Mouse (Mus musculus): ENCODE data around the gene Dscam. TPM values are rescaled to one million over a fixed set of nuclear protein-coding genes. Genes with fewer than 3 reads are reported as not detected.

Dscam gene
- polyA plus RNA-seq, 1 experiment, result 0.13 TPM

GRCm38 (mm10) chr16:96620402-96620801 is 550.1 kb downstream of the Dscam start:
- TF ChIP-seq POLR2A (IDR thresholded peaks at IDR 0.05; ENCODE audit: insufficient read depth, low read length) (no peak), EP300 (IDR thresholded peaks at IDR 0.05; ENCODE audit: insufficient read depth, low read depth, low read length) (no peak), CTCF (IDR thresholded peaks at IDR 0.05; ENCODE audit: low read depth, low read length) (no peak)
- Histone ChIP-seq H3K9ac (ENCODE audit: low read depth, poor library complexity, severe bottlenecking) (no peak overlapping the region), H3K4me3 (ENCODE audit: low read depth, low read length) (no peak overlapping the region)

GRCm38 (mm10) chr16:96617772-96618171 is 552.8 kb downstream of the Dscam start:
- no peaks in the 10 kb centered on the region for H3K27me3 ChIP-seq (ENCODE audit: control insufficient read depth, insufficient read depth, low read length, poor library complexity, severe bottlenecking)
- no peaks in the 10 kb centered on the region for H3K36me3 ChIP-seq (ENCODE audit: control insufficient read depth, insufficient read depth, low read length, poor library complexity, severe bottlenecking)
- H3K4me3 ChIP-seq (ENCODE audit: low read depth, low read length), result no peak overlapping the region
- H3K27ac ChIP-seq (ENCODE audit: insufficient read depth, low read length), result no peak overlapping the region
- H3K9ac ChIP-seq (ENCODE audit: low read depth, poor library complexity, severe bottlenecking), result no peak overlapping the region
- H3K9me3 ChIP-seq (replicated peaks; ENCODE audit: control insufficient read depth, insufficient read depth, low read length, poor library complexity, severe bottlenecking), result no peaks in the 10 kb centered on the region
- no peaks in the 10 kb centered on the region for H3K4me1 ChIP-seq (ENCODE audit: control insufficient read depth, insufficient read depth, low read length)
- TF ChIP-seq POLR2A (IDR thresholded peaks at IDR 0.05; ENCODE audit: insufficient read depth, low read length), result no peak
- no peak for TF ChIP-seq CTCF (IDR thresholded peaks at IDR 0.05; ENCODE audit: low read depth, low read length)
- TF ChIP-seq EP300 (IDR thresholded peaks at IDR 0.05; ENCODE audit: insufficient read depth, low read depth, low read length), result no peak

More at GRCm38 (mm10) chr16:96620402-96620801, 550.1 kb downstream of the Dscam start:
- Histone ChIP-seq H3K36me3 (ENCODE audit: control insufficient read depth, insufficient read depth, low read length, poor library complexity, severe bottlenecking) (no peaks in the 10 kb centered on the region), H3K27ac (ENCODE audit: insufficient read depth, low read length) (no peak overlapping the region), H3K9me3 (replicated peaks; ENCODE audit: control insufficient read depth, insufficient read depth, low read length, poor library complexity, severe bottlenecking) (no peaks in the 10 kb centered on the region), H3K4me1 (ENCODE audit: control insufficient read depth, insufficient read depth, low read length) (no peaks in the 10 kb centered on the region), H3K27me3 (ENCODE audit: control insufficient read depth, insufficient read depth, low read length, poor library complexity, severe bottlenecking) (no peaks in the 10 kb centered on the region)

GRCm38 (mm10) chr16:96613275-96613674 is 557.3 kb downstream of the Dscam start:
- no peak for TF ChIP-seq POLR2A (IDR thresholded peaks at IDR 0.05; ENCODE audit: insufficient read depth, low read length)
- TF ChIP-seq CTCF (IDR thresholded peaks at IDR 0.05; ENCODE audit: low read depth, low read length), result no peak
- TF ChIP-seq EP300 (IDR thresholded peaks at IDR 0.05; ENCODE audit: insufficient read depth, low read depth, low read length), result no peak
- Histone ChIP-seq H3K9ac (ENCODE audit: low read depth, poor library complexity, severe bottlenecking) (no peak overlapping the region), H3K4me3 (ENCODE audit: low read depth, low read length) (no peak overlapping the region), H3K27ac (ENCODE audit: insufficient read depth, low read length) (no peak overlapping the region), H3K9me3 (replicated peaks; ENCODE audit: control insufficient read depth, insufficient read depth, low read length, poor library complexity, severe bottlenecking) (no peaks in the 10 kb centered on the region), H3K4me1 (ENCODE audit: control insufficient read depth, insufficient read depth, low read length) (no peaks in the 10 kb centered on the region), H3K36me3 (ENCODE audit: control insufficient read depth, insufficient read depth, low read length, poor library complexity, severe bottlenecking) (no peaks in the 10 kb centered on the region), H3K27me3 (ENCODE audit: control insufficient read depth, insufficient read depth, low read length, poor library complexity, severe bottlenecking) (no peaks in the 10 kb centered on the region; the same call in 1 of the 2 replicates)

GRCm38 (mm10) chr16:96610806-96611205 is 559.7 kb downstream of the Dscam start:
- TF ChIP-seq EP300 (IDR thresholded peaks at IDR 0.05; ENCODE audit: insufficient read depth, low read depth, low read length) (no peak), POLR2A (IDR thresholded peaks at IDR 0.05; ENCODE audit: insufficient read depth, low read length) (no peak), CTCF (IDR thresholded peaks at IDR 0.05; ENCODE audit: low read depth, low read length) (no peak)
- Histone ChIP-seq H3K27ac (ENCODE audit: insufficient read depth, low read length) (no peak overlapping the region), H3K4me3 (ENCODE audit: low read depth, low read length) (no peak overlapping the region), H3K9me3 (replicated peaks; ENCODE audit: control insufficient read depth, insufficient read depth, low read length, poor library complexity, severe bottlenecking) (no peaks in the 10 kb centered on the region), H3K27me3 (ENCODE audit: control insufficient read depth, insufficient read depth, low read length, poor library complexity, severe bottlenecking) (no peaks in the 10 kb centered on the region; the same call in 1 of the 2 replicates), H3K4me1 (ENCODE audit: control insufficient read depth, insufficient read depth, low read length) (no peaks in the 10 kb centered on the region), H3K36me3 (ENCODE audit: control insufficient read depth, insufficient read depth, low read length, poor library complexity, severe bottlenecking) (no peaks in the 10 kb centered on the region), H3K9ac (ENCODE audit: low read depth, poor library complexity, severe bottlenecking) (no peak overlapping the region)

GRCm38 (mm10) chr16:96602206-96602605 is 568.3 kb downstream of the Dscam start:
- Histone ChIP-seq H3K27me3 (ENCODE audit: control insufficient read depth, insufficient read depth, low read length, poor library complexity, severe bottlenecking) (no peaks in the 10 kb centered on the region; the same call in 1 of the 2 replicates), H3K27ac (ENCODE audit: insufficient read depth, low read length) (no peak overlapping the region), H3K36me3 (ENCODE audit: control insufficient read depth, insufficient read depth, low read length, poor library complexity, severe bottlenecking) (no peaks in the 10 kb centered on the region), H3K9ac (ENCODE audit: low read depth, poor library complexity, severe bottlenecking) (no peak overlapping the region), H3K4me1 (ENCODE audit: control insufficient read depth, insufficient read depth, low read length) (no peaks in the 10 kb centered on the region), H3K9me3 (replicated peaks; ENCODE audit: control insufficient read depth, insufficient read depth, low read length, poor library complexity, severe bottlenecking) (no peaks in the 10 kb centered on the region), H3K4me3 (ENCODE audit: low read depth, low read length) (no peak overlapping the region)
- TF ChIP-seq POLR2A (IDR thresholded peaks at IDR 0.05; ENCODE audit: insufficient read depth, low read length) (no peak), CTCF (IDR thresholded peaks at IDR 0.05; ENCODE audit: low read depth, low read length) (no peak), EP300 (IDR thresholded peaks at IDR 0.05; ENCODE audit: insufficient read depth, low read depth, low read length) (no peak)

GRCm38 (mm10) chr16:96600791-96601190 is 569.8 kb downstream of the Dscam start:
- H3K4me1 ChIP-seq (ENCODE audit: control insufficient read depth, insufficient read depth, low read length), result no peaks in the 10 kb centered on the region
- TF ChIP-seq CTCF (IDR thresholded peaks at IDR 0.05; ENCODE audit: low read depth, low read length) (no peak), POLR2A (IDR thresholded peaks at IDR 0.05; ENCODE audit: insufficient read depth, low read length) (no peak), EP300 (IDR thresholded peaks at IDR 0.05; ENCODE audit: insufficient read depth, low read depth, low read length) (no peak)
- H3K9me3 ChIP-seq (replicated peaks; ENCODE audit: control insufficient read depth, insufficient read depth, low read length, poor library complexity, severe bottlenecking), result no peaks in the 10 kb centered on the region
- H3K9ac ChIP-seq (ENCODE audit: low read depth, poor library complexity, severe bottlenecking), result no peak overlapping the region
- no peak overlapping the region for H3K4me3 ChIP-seq (ENCODE audit: low read depth, low read length)
- no peaks in the 10 kb centered on the region for H3K36me3 ChIP-seq (ENCODE audit: control insufficient read depth, insufficient read depth, low read length, poor library complexity, severe bottlenecking)
- H3K27me3 ChIP-seq (ENCODE audit: control insufficient read depth, insufficient read depth, low read length, poor library complexity, severe bottlenecking), result no peaks in the 10 kb centered on the region; the same call in 1 of the 2 replicates
- H3K27ac ChIP-seq (ENCODE audit: insufficient read depth, low read length), result no peak overlapping the region
